Mouse (Mus musculus) right cerebral cortex, postnatal 36 days (tissue): ENCODE measurements around the gene Cenpu.
"Not testable (repeated sequence)": the region's sequence is repeated elsewhere in the genome, so short reads cannot be mapped to it uniquely, and the experiment has no call there.

ENCODE experiments used
- DNase-seq, 2 experiments: peaks; one replicate each; pipeline ENCODE4 v3.0.0; 2022; ENCODE audit warnings: low spot score in 2 of 2, mixed read lengths in 1 of 2

The Cenpu gene

GRCm38 (mm10) chr8:46550058-46550457, 1.8 kb upstream of the Cenpu start:
- no peak for DNase-seq

GRCm38 (mm10) chr8:46551029-46551428, 799 bp upstream of the Cenpu start:
- DNase-seq, result no peak

GRCm38 (mm10) chr8:46552441-46552765, 575 bp downstream of the Cenpu start:
- no peak for DNase-seq

GRCm38 (mm10) chr8:46559428-46559827, 7.6 kb downstream of the Cenpu start:
- DNase-seq, result no peak

- DNase-seq, result no peak
These were observed 10.5 kb downstream of the Cenpu start for GRCm38 (mm10) chr8:46562333-46562732.

GRCm38 (mm10) chr8:46566914-46567529, 15.2 kb downstream of the Cenpu start:
- peak; percentile 80 to 88 for DNase-seq

GRCm38 (mm10) chr8:46567946-46568345, 16.1 kb downstream of the Cenpu start:
- peak; percentile 25 to 56 for DNase-seq

- DNase-seq, result no peak
These were observed 17.1 kb downstream of the Cenpu start for GRCm38 (mm10) chr8:46568942-46569341.

- DNase-seq, result no peak
These were observed 18.0 kb downstream of the Cenpu start for GRCm38 (mm10) chr8:46569659-46570441.

GRCm38 (mm10) chr8:46570673-46571072, 18.8 kb downstream of the Cenpu start:
- no peak for DNase-seq

GRCm38 (mm10) chr8:46573446-46573845, 21.6 kb downstream of the Cenpu start:
- no peak for DNase-seq

GRCm38 (mm10) chr8:46573964-46574363, 22.1 kb downstream of the Cenpu start:
- no peak for DNase-seq

- no peak for DNase-seq
These were observed 27.0 kb downstream of the Cenpu start for GRCm38 (mm10) chr8:46578794-46579193.

GRCm38 (mm10) chr8:46584328-46584727, 32.5 kb downstream of the Cenpu start:
- DNase-seq, result not testable (repeated sequence)

- no peak for DNase-seq
These were observed 33.7 kb downstream of the Cenpu start for GRCm38 (mm10) chr8:46585576-46585975.

GRCm38 (mm10) chr8:46587911-46588310, 36.1 kb downstream of the Cenpu start:
- no peak for DNase-seq

- no peak for DNase-seq
These were observed 36.8 kb downstream of the Cenpu start for GRCm38 (mm10) chr8:46588663-46589062.

GRCm38 (mm10) chr8:46593067-46593466, 41.2 kb downstream of the Cenpu start:
- DNase-seq, result no peak

GRCm38 (mm10) chr8:46593772-46594171, 41.9 kb downstream of the Cenpu start:
- no peak for DNase-seq

GRCm38 (mm10) chr8:46595593-46595992, 43.8 kb downstream of the Cenpu start:
- DNase-seq, result no peak

- DNase-seq, result no peak
These were observed 44.7 kb downstream of the Cenpu start for GRCm38 (mm10) chr8:46596530-46596929.

- no peak for DNase-seq
These were observed 45.6 kb downstream of the Cenpu start for GRCm38 (mm10) chr8:46597411-46597810.

- no peak for DNase-seq
These were observed 46.3 kb downstream of the Cenpu start for GRCm38 (mm10) chr8:46598114-46598513.
